Mouse (Mus musculus) gastrocnemius, adult 8-10 months (tissue): ENCODE measurements at regions not wholly inside any gene's neighbourhood (a gene's known extent, or its start where the extent isn't known, plus 50 kb on each side); places are given as distances from the start of the nearest gene placed in this dataset.

Experiments used
- DNase-seq, 2 experiments: peaks; one replicate each; pipeline ENCODE4 v3.0.0; 2022; ENCODE audit warnings: low spot score in 2 of 2

DNA sequence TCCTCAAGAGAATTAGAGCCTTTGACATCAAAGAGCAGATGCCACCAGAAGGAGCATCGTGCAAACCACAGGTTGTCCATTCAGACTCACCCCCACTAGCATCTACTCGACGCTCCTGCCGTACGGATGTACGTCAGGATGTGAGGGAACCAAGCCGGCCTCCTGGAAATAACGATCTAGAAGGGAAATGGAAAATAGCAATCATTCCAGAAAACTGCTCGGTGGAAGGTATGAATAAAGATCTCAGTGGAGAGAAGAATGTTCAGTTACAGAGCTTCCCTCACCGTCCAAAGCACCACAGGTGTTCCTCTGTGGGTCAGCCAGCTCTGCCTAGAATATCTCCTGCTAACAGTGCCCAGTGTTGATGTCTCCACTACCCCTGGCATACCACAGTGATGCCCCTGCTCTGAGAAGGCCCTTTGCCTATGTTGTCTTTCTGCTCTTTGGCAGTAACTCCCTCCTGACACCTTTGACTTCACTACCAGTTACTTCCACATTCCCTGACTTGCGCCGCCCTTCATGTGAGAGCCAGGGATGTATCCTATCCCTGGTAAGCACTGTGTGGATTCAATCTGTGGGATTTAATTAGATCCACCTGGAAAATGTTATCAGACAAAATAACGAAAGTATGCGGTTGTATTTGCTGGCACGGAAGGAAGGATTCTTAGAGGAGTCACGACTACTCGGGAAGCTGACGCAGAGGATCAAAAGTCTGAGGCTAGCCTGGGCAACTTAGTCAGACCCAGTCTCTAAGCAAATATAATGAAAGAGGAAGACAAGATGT is 152.4 kb upstream of the Irf2bp2 start:
- no peak for DNase-seq

DNA sequence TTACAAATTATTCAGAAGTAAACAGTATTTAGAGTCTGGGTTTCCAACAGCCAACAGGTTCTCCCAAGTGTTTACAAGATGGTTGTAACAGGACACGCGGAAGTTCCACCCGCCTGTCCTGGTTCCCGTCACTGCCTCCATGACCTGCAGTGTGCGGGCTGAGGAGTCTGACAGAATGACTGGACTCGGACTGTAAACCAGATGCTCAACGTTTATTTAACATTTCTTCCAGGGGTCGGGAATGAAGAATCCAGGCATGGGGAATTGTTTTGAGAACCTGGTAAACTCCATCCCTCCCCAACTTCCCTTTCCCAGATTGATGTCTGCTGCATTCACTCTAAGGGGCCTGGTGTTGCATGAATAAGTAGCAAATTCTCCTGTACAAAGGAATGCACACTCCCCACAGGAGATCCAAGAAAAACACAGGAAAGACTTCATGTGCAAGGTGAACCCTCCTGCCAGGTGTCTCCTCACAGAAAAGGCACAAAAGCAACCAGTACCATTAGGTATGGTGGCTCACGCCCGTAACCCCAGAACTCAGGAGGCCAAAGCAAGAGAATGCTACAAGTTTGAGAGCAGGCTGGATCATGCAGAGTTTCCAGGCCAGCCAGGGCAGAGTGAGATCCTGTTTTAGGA is 151.1 kb upstream of the Irf2bp2 start:
- DNase-seq = no peak

DNA sequence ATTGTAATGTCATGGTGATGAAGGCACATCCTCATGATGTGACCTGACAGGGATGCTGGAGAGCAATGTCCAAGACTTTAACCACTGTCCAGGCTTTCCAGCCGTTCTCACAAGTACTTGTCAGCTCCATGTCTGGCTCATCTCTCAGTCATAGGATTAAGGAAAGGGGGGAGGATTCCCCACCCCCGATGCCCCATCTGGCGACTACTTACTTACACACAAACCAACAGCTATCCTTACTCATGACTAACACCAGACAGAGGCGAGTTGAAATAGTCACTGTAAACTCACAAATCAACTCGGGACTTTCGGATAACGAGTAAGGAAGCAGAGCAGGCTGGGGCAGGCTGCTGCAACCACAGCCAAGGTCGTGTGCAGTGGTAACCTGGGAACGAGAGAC is 149.5 kb upstream of the Irf2bp2 start:
- no peak for DNase-seq

DNA sequence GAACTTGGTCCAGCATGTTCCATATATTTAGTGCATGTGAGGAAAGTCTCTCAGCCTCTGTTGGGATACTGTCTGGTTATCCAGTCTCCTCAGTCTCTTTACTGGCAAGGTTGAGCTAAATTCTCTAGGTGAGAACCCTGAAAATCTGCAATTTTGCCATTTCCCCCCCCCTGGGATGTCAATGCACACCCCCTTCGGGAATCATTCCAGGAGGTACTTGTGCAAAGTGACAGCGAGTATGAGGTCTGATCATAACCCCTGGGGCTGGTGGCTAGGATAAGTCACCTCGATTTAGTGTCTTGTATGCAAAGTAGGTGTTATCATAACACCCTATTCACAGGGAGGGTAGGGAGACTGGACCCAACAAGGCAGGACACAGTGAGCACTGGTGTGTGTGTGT is 148.3 kb upstream of the Irf2bp2 start:
- no peak for DNase-seq

DNA sequence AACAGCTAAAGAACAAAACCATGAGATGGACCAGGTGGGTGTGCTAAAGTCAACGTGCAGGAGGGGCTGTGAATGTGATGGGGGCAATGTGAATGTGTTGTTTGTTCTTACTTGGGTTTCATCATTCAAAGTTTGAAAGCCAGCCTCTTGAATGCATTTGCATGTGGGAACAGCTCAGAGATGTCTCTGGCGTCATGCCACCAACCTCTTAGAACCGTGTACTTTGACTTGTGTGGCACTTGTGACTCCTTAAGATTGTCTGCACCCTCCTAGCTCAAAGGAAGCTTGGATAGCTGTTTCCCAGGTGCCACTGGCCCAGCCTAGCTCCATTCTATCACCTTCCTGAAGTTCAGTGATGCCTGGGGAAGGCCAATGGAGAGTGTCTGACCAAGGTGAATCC is 147.2 kb upstream of the Irf2bp2 start:
- no peak for DNase-seq

DNA sequence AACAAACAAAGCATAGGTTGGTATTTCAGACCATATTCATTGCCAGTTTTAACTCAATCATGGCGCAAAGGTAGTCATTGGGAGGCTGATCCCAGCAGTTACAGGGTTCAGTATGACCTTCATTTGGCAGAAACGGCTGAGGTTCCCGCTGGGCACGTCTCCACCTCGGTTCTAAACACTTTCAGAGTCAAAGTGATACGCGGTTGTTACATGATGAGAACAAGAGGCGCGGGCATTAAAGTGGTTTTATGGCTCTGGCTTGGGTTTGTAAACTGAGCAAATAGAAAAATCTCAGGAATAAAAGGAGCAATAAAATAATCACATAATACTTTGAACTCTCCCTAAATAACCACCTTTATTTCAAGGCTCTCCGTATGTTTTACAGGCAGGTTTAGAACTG is 146.0 kb upstream of the Irf2bp2 start:
- DNase-seq = no peak

DNA sequence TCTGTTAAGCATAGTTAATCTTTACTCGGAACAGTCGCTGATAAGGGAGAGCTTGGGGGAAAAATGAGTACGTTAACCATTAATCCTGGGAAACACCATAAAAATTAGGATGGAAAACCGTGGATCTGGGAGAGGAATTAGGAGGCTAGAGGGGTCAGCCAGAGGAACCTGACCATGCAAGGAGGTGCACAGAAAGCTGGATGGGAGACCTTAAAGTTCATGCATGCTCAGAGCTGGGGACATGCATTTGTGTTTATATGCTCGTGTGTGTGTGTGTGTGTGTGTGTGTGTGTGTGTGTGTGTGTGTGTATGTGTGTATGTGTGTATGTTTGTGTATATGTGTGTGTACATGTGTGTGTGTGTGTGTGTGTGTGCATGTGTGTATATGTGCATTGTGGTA is 143.2 kb upstream of the Irf2bp2 start:
- DNase-seq = no peak

DNA sequence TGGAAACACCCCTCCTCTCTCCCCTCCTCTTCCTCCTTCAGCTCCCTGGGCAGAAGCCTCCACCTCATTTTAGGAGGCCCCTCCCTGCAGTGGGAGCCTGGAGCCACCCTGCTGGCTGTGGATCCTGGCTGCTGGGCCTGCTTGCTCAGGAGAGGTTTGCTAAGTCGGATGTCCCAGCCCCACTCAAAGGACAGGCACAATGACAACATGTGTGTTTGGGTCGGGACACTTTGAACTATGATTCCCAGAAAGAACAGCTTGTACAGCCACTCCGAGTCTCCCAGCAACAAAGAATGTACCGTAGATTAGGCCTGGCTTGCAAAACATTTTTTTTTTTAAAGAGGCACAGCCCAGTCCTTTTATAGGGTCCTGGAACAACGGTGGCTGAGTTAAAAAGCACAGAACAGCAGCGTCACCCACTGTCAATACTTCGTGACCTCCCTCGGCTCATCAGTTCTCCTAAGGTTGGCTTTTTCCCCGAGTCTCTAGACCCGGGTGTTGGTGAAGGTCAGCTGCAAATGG is 142.7 kb upstream of the Irf2bp2 start:
- peak; percentile 81 to 82 for DNase-seq

DNA sequence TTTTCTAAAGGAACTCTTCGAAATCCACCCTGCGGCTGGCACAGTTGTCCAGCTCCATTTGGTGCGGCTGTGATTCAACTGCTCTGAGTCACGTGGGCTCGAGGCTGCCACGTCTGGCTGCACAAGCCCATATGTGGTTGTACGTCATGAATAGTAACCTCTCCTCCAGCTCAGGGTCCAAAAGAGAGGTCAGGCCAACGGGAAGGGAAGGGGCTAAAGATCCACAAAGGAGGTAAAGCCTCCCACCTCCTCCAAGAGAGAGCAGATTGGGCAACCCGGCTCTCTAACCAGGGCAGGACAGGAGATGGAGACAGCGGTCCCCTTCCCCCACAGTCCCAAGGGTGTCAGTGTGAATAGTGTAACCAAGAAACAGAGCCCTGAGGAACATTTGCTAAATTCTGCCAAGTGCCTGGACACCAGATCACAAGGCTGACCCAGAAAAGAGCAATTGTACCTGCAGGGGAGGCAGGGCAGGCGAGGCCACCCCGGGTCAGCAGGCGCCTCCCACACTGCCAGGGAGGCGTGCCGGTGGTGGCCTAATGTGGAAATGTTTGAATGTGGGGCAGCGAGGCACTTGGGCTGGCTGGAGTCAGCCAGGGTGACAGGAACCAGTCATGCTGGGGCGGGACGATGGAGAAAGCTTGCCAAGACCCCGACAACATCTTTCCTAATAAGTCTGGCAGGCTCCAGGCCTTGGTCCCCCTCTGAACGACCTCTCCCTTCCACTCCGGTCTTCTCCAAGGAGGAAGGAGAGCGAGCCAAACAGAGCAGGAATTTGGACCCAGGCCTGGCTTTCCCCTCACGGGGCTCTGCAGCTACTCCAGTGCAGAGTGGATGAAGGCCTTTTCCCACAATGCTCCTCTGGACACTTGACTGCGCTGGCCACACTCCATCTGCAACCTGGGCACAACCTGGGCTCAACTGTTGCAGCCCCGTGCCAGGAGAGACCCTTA is 142.0 kb upstream of the Irf2bp2 start:
- DNase-seq = peak; percentile 93 to 94

DNA sequence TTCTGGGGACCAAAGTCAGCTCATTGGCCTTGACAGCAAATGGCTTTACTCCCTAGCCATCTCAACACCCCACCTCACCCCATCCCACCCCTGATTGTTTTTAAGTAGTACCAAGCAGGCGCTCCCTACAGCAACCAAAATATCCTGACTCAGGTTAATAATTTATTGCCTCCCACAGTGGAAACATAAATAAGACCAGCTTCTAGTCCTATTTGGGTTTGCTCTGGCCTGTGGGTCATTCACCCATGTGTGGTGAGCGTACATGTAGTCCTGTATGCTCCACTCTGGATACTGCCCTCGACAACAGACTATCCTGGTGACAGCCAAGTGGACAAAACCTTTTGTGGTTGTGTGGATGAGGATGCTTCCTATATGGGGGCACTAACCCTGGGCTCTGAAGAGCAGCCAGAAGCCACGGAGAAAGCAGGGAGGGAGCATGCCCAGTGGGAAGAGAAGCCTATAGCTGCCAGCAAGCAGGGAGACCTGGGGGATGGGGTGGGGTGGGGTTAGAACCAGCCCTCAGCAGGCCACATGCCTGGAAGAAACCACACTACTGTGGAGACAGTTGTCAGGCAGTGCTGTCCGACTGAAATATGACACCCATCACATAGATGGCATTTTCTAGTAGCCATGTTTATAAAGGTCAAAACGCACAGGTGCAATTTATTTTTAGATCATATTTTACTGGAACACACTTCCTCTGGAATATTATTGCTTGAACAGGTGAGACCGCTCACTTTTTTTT is 141.1 kb upstream of the Irf2bp2 start:
- no peak for DNase-seq

DNA sequence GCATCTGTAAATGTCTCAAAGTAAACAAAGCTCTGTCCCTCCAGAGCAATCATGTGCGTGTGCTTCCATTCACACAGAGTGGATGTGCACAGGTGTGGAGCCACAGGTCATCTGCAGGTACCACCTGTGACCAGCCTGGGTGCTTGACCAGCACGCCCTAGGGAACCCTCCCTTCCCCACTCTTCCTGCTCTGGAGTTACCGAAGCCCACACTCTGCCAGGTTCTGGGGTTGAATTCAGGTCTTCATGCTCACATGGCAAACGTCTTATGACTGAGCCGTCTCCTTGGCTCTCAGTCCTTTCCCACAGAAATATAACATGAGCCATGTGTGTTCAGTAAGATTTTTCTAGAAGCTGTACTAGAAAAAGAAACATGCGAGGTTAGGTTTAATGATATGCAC is 140.0 kb upstream of the Irf2bp2 start:
- DNase-seq = peak in 1 of 2 experiments; percentile 24

DNA sequence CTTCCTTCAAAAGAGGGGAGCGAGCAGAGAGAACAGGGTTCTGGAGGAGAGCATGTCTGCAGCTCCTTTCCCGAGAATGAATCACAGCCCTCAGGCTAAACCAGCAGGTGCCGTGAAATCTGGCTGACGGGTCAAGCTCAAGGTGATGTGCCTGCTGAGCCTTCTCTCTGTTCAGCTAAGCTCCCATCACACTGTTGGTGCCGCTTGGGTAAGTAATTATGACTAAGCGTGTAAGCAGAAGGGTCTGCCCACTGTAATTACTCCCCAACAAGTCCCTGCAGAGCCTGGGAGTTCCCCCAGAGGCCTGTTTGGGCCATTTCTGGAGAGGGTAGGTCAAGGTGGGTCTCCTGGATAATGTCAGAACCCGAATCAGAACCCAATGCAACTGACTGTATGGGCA is 139.5 kb upstream of the Irf2bp2 start:
- no peak for DNase-seq

DNA sequence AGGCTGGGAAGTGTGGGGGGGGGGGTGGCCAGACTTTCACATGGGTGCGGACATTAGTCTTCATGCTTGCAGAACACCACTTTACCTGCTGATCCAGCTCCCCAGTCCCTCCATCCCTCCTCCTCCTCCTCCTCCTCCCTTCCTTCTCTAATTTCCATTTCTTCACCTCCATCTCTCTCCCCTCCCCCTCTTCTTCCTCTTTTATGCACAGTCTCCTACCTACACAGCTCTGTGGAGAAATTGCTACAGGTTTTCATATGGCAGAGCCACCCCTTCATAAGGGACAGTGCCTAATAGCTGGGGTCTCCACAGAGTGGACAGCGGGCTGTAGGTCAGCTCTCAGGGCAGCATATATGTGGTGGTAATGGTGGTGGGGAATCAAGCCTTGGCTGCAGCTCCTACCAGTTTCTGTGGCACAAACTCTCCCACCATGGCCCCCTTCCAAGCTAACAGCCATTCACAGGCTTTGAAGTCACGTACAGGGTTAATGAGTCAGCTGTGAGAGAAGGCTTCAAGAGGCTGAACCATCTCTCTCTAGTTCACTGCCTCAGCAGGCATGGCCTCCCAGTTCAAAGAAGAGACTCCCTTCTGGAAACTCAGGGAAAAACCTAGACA is 136.3 kb upstream of the Irf2bp2 start:
- DNase-seq = no peak

DNA sequence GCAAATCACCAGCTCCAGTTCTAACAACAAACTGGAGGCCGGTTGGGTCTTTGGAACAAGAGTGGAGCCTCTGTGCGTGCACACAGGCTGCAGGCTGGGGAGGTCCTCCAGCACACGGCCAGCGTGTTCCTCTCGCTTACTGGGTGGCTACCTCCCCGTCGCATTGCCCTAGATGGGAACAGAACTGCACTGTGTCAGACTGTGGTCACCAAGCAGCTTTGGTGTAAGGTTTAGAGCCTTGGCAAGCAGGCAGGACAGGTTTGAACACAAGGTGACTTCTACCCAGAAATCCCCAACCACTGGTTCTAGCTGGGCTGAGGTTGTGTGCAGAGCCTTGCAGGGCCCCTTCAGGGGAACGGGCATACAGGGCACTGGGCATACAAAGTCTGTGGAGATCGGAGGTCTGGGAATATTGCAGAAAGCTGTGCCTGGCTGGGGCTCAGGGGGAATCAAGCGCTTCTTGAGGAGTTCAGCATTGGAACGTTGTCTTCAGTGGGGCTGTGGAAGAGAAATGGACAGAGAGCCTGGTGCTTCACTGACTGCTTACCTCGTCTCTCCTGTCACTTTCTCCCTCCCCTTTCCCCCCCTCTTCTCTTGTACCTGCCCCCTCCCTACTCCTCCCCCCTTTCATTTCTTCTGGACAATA is 135.3 kb upstream of the Irf2bp2 start:
- no peak for DNase-seq

DNA sequence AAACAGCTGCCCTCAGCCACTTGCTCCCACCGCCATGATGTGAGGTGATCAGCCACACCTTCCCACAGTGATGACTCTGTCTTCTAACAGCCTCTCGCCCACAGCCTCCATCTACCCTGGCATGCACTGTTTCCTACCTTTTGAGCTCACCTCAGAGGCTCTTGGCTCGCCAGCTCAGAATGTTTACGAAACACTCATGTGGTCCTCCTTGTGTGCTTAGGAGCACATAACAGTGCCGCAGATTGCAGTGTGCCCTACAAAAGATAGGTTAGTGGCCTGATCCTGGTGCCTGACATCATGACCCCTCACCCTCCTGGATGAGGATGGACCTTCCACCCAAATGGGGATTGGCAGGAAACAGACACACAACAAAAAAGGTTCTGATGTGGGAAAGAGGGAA is 134.3 kb upstream of the Irf2bp2 start:
- no peak for DNase-seq

DNA sequence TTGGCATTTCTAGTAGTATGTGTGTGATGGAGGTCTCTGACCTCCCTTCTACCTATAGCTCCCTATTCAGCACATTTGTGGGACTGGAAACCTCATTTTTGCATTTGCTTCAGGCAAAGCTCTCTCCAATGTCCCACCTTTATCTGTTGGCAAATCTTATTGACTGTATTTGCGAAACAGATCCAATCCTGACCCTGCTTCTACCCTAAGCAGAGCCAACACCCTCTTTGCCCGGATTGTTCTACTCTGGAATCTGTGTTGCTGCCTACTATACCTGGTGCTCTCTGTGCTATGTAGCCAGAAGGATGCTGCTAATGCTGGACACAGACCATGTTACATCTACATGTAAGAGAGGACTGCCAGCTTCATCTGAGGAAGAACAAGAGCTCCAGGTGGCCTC is 133.3 kb upstream of the Irf2bp2 start:
- DNase-seq = no peak

DNA sequence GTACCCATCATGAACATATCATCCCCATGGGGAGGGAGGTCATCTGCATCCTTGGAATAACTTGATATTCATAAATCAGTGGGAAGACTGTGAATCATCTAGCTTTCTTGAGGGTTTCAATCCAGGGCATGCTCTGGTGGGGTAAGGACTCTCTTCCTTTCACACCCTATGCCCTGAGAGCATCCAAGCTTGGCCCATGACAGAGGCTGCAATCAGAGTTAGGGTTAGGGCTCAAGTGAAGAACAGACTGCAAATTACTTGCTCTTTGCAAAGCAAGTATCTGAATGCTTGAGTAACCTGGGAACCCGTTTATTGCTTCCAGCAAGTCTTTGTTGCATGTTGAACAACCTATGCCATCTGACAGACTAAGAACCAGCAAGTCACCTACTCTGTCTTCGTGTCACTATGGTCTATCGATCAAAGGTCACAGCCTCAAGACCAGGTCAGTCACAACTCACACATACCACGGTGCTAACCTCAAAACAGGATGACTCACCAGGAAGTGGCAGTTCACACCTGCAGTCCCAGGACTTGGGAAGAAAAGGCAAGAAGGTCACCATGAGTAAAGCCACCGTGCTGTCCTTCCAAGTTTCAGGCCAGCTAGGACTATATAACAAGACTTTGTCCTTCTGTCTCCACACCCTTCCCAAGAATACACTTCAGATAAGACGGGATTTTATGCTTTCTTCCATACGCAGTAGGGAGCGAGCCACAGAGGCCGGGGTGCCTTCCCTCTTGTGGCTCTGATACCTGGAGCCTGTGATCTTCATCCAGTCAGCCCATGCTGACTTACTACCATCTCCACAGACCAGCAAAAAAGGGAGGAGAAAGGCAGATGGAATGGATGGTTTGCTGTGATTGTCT is 129.7 kb upstream of the Irf2bp2 start:
- no peak for DNase-seq

DNA sequence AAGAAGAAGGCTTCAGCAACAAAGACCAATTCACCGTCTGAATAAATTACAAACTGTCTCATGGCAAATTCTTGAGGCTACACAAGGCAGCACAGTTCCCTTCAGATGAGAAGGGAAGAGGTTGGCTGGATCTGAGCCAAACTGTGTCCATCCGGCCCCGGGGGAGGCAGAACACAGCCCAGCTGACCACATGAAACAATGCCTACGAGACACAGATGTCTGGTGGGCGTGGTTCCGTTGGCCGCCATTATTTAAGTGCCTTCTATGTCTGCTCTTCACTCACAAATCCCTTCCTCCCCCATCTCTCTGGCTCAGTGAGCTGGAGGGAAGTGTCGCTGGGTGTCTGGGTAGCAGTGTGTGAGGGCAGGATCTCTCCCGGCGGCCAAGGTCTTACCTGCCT is 127.8 kb upstream of the Irf2bp2 start:
- DNase-seq = no peak

DNA sequence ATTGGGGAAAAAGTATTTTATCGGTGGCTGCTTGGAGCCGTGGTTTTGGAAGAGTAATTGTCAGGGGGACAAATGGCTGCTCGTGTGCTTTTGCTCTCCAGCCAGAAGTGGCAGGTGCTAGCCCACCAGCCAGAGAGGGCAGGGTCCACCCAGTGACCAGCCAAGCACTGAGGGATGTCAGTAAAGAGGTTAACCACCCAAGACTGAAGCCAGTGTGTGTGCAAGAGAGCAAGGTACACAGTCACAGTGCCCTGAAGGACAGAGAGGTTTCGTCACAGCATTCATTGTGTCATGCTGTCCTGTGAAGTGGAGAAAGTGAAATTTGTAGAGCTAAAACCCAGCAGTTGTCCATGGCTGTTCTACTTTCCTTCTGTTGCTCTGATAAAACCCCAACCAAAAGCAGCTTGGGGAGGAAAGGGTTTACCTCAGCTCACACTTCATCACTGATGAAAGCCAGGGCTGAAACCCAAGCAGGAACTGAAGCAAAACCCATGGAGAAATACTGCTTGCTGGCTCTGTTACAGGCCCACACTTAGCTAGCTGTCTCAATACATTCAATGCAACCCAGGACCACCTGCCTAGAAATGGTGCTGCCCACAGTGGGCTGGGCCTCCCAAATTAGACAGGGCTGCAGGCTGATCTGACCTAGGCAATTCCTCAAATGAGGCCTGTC is 126.8 kb upstream of the Irf2bp2 start:
- no peak for DNase-seq
